In the genomic region with DNA sequence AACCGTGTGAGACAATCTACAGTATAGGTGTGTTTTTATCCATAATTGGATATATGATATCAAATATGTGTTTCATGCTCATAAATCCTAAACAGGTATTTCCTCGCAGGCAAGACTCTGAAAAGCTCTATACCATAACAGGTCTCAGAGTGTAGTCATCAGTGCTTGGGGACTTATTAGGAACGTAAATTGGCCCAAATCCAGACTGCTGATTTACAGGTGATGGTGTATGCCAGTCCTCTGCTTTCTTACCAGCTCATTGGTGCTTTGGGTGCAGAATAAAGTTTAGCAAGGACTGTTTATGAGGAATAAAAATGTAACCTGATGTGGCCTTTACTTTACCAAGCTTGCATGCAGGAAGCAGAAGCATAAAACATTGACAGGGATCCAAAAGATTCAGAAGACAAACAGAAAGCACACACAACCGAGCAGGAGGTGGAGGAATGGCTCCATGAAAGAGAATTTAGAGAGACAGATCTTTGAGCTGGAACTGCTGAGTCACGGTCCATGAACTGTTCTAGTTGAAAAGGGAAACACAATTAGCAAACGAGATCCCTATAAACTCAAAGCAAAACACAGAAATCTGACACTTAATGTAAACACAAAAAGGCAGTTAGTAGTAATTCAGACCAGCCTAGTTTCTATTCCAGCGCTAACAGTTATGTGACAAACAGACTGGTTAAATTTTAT, we compare ENCODE assay signal across 9 mouse cellular contexts.
DNase-seq lines count a peak whose midpoint lies in the region.
"Had no signal": no experiment of that assay in that cellular context is flagged by ENCODE, and none has a peak within 500 bp of the region (broad histone marks: within the 10 kb centered on the region; RNA-seq: fewer than 3 reads in every experiment).

No protein-coding gene starts in this region.

- intact Hi-C loops in gastrocnemius, postnatal 36 days (cut with DNase I), result no loop called here

- peak; percentile 8 for DNase-seq in layer of hippocampus, adult 9-11 months
- DNase-seq in layer of hippocampus, adult 9-10 months (ENCODE audit: low spot score), result no peak
- DNase-seq in Muller cell, postnatal 12 days (ENCODE audit: inconsistent ontology term), result peak; percentile 40
- DNase-seq in embryo, embryonic 10.5 days (ENCODE audit: low spot score), result peak; percentile 5
- peak; percentile 2 to 14 for DNase-seq in kidney, postnatal 4 days
- no peak for DNase-seq in gastrocnemius, postnatal 36 days
- no peak for DNase-seq in gastrocnemius, postnatal 10 days
- DNase-seq: adrenal gland, adult 2 months; thymus, postnatal 36 days had no signal

Comparison
In these comparisons a context has a peak if more than half of its experiments do, and no peak if none do; other contexts are left out.
1. DNase-seq: peak in layer of hippocampus, adult 9-11 months (single experiment), Muller cell, postnatal 12 days (single experiment), embryo, embryonic 10.5 days (single experiment) and kidney, postnatal 4 days (2 of 2); none in layer of hippocampus, adult 9-10 months (single experiment), gastrocnemius, postnatal 36 days (0 of 2) and gastrocnemius, postnatal 10 days (single experiment).